Mouse (Mus musculus): ENCODE results near the gene Colq.
"Not testable (repeated sequence)": the region's sequence is repeated elsewhere in the genome, so short reads cannot be mapped to it uniquely, and the experiment has no call there.

Colq gene

DNA sequence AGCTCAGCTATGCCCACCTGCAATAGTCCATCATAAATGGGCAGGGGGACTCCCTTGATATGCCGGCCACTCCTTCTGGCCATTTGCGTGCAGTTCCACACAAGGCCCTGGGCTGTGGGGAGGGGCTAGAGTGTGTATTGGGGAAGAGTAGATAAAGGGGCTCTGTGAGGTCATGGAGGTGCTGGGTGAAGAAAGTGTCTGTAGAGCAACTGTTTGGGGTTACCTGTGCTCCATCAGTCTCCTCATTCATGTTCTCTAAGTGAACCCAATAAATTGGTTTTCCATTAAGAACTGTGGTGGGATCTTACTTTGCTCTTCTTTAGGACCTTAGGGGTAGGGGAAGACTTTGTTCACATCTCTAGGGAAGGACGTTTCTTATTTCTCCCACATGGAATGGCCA, at the start of gene Colq:
TSS of gene Colq (minus strand) at position 101 of the 400 bp plus-strand sequence.
- DNase-seq = no peak

GRCm38 (mm10) chr14:31640346-31640889, 49.3 kb upstream of the Colq start, which contains the start of gene Gm49387:
Gene Gm49387 (minus strand): TSS chr14:31640878.
- no peak for DNase-seq

- DNase-seq = no peak
Measured at GRCm38 (mm10) chr14:31630677-31631076, 39.5 kb upstream of the Colq start.

DNA sequence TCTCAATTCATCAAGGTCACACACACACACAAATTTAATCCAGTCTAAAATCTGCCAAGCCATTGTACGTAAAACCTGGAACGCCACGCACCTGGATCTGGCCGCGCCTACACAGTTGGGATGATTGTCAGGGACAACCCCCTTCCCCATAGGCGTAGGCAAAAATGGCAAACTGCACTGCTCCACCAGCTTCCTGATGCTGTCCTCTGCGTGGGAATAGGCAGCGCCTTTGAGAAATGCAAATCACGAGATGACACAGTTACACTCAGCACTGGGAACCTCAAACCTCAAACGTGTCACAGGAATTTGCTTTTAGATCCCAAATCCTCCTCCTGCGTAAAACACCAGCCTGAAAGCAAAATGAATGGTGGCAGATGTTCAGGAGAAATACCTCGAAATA, 31.6 kb upstream of the Colq start:
- DNase-seq = no peak

- DNase-seq = no peak
Measured at GRCm38 (mm10) chr14:31620591-31621223, 29.6 kb upstream of the Colq start.

DNA sequence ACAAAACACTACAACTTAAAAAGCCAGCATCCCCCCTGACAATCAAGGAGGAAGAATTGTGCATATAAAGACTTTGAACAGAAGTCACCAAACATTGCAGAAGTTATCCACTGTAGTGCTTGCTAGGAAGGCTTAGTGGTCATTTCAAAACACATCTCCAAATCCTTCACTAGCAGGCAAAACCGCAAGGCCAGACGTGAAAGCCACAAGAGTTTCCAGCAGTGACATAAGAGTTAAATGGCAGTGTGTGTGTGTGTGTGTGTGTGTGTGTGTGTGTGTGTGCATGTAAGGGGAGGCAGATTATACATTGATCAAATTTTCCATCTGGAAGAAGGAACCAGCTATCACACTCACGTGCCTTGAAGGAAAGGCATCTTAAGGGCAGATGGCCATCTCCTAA, 26.9 kb upstream of the Colq start:
- no peak for DNase-seq

DNA sequence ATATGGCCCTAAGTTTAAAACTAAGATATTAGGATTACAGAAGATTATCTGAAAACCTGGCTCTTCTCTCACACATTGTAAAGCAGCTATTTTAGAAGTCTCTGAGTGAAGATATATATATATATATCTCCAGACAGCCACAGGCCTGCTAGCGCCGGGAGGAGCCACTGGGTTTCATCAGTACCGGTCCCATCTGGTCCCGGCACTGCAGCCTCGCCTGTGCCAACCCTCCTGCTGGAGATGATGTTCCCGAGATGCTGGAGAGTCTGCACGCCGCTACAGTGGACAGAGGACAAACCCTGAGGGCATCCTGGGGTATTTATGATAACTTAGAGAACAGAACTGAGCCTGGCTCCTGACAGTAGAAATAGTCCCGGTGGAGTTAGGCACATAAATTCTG, 26.1 kb upstream of the Colq start:
- DNase-seq = no peak

DNA sequence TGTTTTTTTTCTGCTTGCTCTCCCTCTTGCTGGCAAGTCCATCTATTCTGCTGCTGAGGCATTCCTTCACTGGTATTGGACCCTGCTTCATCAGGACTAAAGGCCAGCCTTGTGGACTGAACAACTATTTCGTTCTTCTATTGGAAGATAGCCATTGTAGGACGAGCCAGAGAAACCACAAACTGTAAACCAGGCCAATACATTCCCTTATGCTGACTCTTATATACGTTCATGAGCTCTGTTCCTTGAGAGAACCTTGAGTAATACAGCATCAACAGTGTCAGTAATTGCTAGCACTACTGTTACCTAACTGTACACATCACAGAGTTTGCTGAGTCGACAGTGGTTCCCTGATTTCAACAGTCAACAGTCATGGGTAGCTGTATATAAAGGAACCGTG, 22.5 kb upstream of the Colq start:
- DNase-seq = no peak

DNA sequence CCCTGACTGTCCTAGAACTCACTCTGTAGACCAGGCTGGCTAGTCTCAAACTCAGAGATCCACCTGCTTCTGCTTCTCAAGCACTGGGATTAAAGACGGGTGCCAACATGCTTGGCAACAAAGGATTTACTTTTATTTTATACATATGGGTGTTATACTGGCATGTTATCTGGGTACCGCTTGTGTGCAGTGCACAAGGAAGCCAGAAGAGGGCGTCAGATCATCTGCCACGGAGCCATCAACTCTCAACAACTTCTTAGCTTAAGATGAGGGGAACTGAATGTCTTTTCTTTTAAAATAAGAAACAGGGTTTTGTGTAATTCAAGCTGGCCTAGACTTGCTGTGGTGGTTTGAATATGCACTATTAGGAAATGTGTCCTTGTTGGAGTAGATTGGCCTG, 20.8 kb upstream of the Colq start:
- no peak for DNase-seq

- no peak for DNase-seq
Measured at GRCm38 (mm10) chr14:31605514-31605913, 14.4 kb upstream of the Colq start.

GRCm38 (mm10) chr14:31604916-31605315, 13.8 kb upstream of the Colq start:
- DNase-seq = peak; percentile 51

DNA sequence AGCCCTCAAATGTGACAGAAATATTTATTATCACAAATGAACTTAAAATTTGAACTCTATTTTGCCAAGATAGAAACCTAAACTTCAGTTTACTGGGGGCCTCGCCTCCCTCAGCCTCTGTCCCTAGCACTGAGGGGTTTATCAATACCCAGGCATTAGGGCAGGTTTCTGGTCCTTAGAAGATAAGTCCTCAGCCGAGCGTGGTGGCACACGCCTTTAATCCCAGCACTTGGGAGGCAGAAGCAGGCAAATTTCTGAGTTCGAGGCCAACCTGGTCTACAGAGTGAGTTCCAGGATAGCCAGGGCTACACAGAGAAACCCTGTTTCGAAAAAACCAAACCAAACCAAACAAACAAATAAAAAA, 11.5 kb upstream of the Colq start:
- not testable (repeated sequence) for DNase-seq

DNA sequence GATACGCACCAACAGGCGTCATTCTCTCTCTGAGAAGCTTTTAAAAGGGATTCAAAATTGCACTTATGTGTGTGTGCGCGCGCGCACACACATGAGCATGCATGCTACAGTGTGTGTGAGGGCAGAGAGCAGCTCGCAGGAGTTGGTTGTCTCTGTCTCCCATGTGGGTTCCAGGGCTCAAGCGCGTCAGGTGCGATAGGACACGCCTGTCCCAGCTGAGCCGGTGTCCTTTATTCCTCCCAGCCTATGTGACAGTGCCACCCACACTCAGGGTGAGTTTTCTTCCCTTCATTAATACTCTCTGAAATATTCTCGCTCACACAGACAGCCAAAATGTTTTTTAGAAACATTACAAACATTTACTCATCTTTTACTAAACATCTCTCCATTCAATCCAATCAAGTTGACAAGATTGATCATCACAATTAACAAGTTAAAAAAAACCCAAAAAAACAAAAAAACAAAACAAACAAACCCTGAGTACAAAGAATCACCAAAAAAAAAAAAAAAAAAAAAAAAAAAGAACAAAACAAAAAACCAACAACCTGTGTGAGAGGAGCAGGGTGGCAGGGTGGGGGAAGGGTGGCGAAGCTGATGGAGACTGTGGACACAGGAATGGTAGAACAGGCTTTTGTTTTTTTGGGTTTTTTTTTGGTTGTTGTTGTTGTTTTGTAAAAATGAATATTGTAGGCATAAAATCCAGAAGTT, 10.9 kb upstream of the Colq start:
- no peak for DNase-seq

GRCm38 (mm10) chr14:31597446-31597845, 6.3 kb upstream of the Colq start:
- DNase-seq = no peak

DNA sequence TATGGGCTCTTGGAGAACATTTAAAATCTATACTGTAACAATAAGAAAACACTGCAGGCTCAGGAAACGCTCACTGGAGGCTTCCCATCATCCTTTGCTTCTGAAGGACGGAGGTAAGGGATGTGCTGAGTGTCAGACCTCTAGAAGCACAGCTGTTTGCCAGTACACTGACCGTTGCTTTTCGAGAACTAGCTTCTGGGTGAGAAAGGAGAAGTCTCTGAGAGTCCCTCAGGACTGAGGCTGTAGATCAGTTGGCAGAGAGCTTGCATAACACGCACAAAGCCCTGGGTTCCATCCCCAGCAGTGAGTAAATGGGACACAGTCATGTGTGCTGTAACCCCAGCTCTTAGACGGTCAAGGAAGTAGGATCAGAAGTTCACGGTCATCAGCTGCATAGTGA, 5.3 kb upstream of the Colq start:
- no peak for DNase-seq

DNA sequence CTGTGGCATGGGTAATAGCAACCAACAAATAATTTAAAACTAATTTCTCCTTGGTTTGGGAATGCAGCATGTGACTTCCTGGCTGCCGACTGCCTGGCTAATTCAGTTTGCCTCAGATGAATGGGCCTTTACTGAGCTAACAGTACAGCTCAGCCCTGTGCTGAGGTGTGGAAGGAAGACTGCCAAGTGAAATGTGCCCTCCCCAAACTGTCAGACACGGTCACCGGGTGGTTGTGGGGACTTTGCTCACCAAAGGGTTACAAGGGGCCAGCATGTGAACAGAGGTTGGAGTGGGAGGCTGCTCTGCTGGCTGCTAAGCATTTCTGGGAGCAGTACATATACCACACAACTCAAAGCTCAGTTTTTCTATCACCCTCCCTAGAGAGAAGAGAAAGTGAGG, 3.5 kb upstream of the Colq start:
- no peak for DNase-seq

DNA sequence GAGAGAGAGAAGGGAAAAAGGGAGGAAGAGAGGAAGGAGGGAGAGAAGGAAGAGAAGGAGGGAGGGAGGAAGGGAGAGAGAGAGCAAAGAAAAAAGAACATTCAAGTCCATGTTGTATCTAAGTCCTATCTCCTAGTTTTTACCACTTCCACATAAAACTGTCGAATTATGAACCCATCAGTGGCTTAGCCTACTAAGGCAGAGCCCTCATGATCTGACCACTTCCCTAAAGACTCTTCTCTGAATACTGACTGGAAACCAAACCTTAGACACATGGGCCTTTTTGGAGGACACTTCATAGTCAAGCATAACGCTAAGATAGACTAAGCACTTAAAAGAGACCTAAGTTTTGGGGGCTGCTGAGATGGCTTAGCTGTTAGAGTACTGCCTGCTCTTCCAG, 1.9 kb upstream of the Colq start:
- DNase-seq = no peak

GRCm38 (mm10) chr14:31586451-31586850, 4.7 kb downstream of the Colq start:
- DNase-seq = no peak

DNA sequence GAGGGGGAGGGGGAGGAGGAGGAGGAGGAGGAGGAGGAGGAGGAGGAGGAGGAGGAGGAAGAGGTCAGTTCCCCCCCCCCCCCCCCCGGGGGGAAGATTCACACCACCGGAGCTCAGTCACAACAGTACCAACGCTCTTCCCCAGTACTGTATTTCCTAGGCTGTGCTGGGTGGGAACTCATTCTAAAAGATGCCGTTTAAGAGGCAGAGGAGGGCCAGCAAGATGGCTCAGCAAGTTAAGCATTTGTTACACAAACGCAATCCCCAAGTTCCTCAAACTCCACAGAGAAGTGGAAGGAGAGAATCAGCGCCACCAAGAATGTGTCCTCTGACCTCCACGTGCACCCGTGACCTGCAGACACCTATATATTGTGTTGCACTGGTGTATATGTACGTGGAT, 8.1 kb downstream of the Colq start:
- no peak for DNase-seq

DNA sequence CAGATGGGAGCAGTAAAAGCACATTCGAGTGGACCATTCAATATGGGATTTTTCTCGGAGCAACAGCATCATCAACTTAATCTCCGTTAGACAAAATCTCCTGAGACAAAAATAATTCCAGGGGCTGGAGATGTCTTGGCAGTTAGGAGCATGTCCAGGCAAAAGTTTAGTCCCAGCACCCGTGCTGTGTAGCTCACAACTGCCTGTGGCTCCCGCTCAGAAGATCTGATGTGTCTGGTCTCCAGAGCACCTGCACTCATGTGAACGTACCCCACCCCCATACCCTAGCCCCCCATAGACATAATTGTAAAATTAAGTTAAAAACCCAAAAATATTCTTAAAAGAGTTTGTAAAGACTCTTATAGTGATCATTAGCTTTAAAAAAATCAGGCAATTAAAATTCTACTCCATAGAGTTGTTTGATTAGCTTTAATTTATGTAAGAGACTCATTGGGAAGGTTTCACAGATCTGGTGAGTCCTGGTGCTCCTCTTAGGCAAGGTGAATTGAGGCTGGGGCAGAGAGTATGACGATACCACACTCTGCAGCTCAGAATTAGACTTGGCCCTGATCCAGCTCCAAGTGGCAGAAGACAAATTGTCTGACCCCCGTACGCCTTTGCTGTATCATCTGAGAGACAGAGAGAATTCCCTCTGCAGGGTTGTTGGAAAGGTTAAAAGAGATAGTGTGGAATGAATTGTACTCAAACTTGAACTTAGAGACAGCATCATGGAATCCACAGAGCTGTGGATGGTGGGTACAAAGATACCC, 13.0 kb downstream of the Colq start:
- no peak for DNase-seq

DNA sequence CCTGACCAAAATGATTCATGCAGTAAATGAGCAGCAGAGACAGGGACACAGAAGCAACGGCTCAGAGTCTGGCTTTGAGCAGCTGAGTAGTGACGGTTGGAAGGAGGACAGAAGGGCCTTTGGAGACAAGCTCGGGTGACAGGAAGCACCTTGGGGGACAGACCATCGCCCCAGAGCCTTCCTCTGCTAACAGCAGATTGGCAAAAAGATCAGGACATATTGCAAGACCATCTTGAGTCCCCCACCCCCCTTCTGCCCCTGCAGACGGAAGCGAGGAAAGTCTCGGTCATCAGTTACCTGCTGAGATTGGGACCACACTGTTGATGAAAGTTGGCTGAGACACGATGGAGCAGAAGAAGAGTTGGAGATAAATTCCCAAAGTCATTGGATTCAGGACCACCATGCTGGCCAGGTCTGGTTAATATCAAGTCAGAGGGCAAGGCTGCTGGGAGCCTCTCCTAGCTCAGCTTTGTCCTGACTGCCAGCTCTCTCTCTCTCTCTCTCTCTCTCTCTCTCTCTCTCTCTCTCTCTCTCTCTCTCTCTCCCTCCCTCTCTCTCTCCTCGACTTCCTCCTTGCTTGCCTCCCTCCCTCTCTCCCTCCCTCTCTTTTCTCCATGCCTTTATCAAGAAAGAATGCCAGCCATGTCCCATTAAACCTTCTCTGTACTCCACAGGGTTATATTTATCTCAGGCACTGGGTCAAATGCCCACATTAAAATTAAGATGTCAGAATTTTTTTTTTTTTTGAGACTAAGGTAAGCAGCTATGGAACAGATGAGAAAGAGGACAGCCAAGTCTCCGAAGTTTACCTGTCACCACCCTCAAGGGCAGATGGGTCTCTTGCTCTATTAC, 14.1 kb downstream of the Colq start:
- no peak for DNase-seq

DNA sequence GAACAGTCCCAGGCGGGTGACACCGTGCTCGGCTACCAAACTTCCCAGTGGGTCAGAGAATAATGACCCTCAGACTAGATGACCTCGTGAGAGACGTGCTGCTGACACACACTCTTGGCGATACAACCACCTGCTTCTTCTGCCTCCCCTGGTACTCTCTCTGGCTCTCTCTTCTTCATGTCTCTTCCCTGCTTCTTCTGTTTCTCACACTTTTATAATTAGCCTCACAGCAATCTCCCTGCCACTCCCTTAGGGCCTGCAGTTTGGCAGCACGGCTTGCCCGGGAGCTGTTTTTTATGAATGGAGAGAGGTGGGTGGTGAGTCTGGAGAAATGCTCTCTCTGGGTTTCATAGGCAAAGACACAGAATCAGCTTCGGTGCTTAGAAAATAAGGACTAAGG, 15.3 kb downstream of the Colq start:
- no peak for DNase-seq

All from lung, postnatal 10 days (tissue).